In genomic region chr6:22792601-22793000, GRCm38 (mm10) we compare ENCODE assay signal across 26 mouse cellular contexts.
DNase-seq lines count a peak whose midpoint lies in the region; ATAC-seq and TF ChIP-seq lines count a peak whose summit lies in the region.
"Had no signal": no experiment of that assay in that cellular context is flagged by ENCODE, and none has a peak within 500 bp of the region (broad histone marks: within the 10 kb centered on the region; RNA-seq: fewer than 3 reads in every experiment).

No protein-coding gene starts in this region.

- peak overlapping the region; percentile 60 for H3K27ac ChIP-seq in forebrain, embryonic 12.5 days
- H3K27ac ChIP-seq in forebrain, postnatal 0 days (ENCODE audit: low read depth, low read length) = no peak overlapping the region
- peak overlapping the region; percentile 90; the same call in 1 of the 2 replicates for H3K27ac ChIP-seq in midbrain, embryonic 10.5 days (replicated peaks)
- H3K27ac ChIP-seq in midbrain, embryonic 16.5 days (ENCODE audit: low read length) = no peak overlapping the region
- peak overlapping the region; percentile 9; the same call in 1 of the 2 replicates for H3K27ac ChIP-seq in forebrain, embryonic 14.5 days (ENCODE audit: low read depth, low read length)
- H3K27ac ChIP-seq: embryonic facial prominence, embryonic 10.5 days; embryonic facial prominence, embryonic 13.5 days; gastrocnemius, adult 2 months had no signal

- no peak overlapping the region for H3K9ac ChIP-seq in forebrain, embryonic 12.5 days
- H3K9ac ChIP-seq in forebrain, postnatal 0 days = no peak overlapping the region
- H3K9ac ChIP-seq in midbrain, embryonic 16.5 days (ENCODE audit: low read depth, low read length) = no peak overlapping the region
- no peak overlapping the region for H3K9ac ChIP-seq in forebrain, embryonic 14.5 days (ENCODE audit: low read length)
- H3K9ac ChIP-seq: embryonic facial prominence, embryonic 13.5 days; hindbrain, embryonic 14.5 days had no signal

- H3K36me3 ChIP-seq in forebrain, embryonic 12.5 days (replicated peaks) = no peaks in the 10 kb centered on the region
- no peaks in the 10 kb centered on the region for H3K36me3 ChIP-seq in forebrain, postnatal 0 days (ENCODE audit: insufficient read depth)
- H3K36me3 ChIP-seq in midbrain, embryonic 10.5 days = no peaks in the 10 kb centered on the region
- H3K36me3 ChIP-seq in midbrain, embryonic 16.5 days (ENCODE audit: control insufficient read depth, insufficient read depth, low read length) = no peaks in the 10 kb centered on the region
- no peaks in the 10 kb centered on the region for H3K36me3 ChIP-seq in forebrain, embryonic 14.5 days (ENCODE audit: control insufficient read depth, insufficient read depth, low read length)
- H3K36me3 ChIP-seq: embryonic facial prominence, embryonic 10.5 days; embryonic facial prominence, embryonic 13.5 days; hindbrain, embryonic 10.5 days had no signal

- no peak for DNase-seq in forebrain, postnatal 0 days
- no peak for DNase-seq in midbrain, embryonic 10.5 days (ENCODE audit: low spot score)
- peak; percentile 45 for DNase-seq in Muller cell, postnatal 12 days (ENCODE audit: inconsistent ontology term)
- DNase-seq in forebrain, embryonic 14.5 days (ENCODE audit: low spot score) = no peak
- no peak for DNase-seq in adrenal gland, adult 18-20 months (ENCODE audit: low spot score in 2 of 2)
- DNase-seq: adrenal gland, adult 2 months; adrenal gland, postnatal 14 days; cerebellum, adult 11 months; cerebellum, adult 2 months; cerebellum, adult 9-11 months; cerebellum, postnatal 25 days; gastrocnemius, adult 2 months; gastrocnemius, postnatal 14 days; heart, adult 11 months; kidney, adult 2 months had no signal

- no peaks in the 10 kb centered on the region for H3K9me3 ChIP-seq in forebrain, embryonic 12.5 days
- H3K9me3 ChIP-seq in forebrain, postnatal 0 days (ENCODE audit: low read length) = no peaks in the 10 kb centered on the region
- no peaks in the 10 kb centered on the region for H3K9me3 ChIP-seq in midbrain, embryonic 10.5 days (replicated peaks)
- H3K9me3 ChIP-seq in midbrain, embryonic 16.5 days (replicated peaks; ENCODE audit: control insufficient read depth, low read length, poor library complexity, severe bottlenecking) = no peaks in the 10 kb centered on the region
- no peaks in the 10 kb centered on the region for H3K9me3 ChIP-seq in forebrain, embryonic 14.5 days (replicated peaks; ENCODE audit: control insufficient read depth, low read length)
- H3K9me3 ChIP-seq: embryonic facial prominence, embryonic 10.5 days; embryonic facial prominence, embryonic 13.5 days; hindbrain, embryonic 10.5 days had no signal

- no peak overlapping the region for H3K4me3 ChIP-seq in forebrain, embryonic 12.5 days (replicated peaks)
- H3K4me3 ChIP-seq in forebrain, postnatal 0 days (ENCODE audit: low read depth, low read length) = no peak overlapping the region
- H3K4me3 ChIP-seq in midbrain, embryonic 10.5 days = no peak overlapping the region
- H3K4me3 ChIP-seq in midbrain, embryonic 16.5 days (ENCODE audit: low read depth, low read length) = no peak overlapping the region
- no peak overlapping the region for H3K4me3 ChIP-seq in forebrain, embryonic 14.5 days (ENCODE audit: low read depth, low read length)
- H3K4me3 ChIP-seq: embryonic facial prominence, embryonic 10.5 days; embryonic facial prominence, embryonic 13.5 days; erythroblast, embryonic 14.5 days; gastrocnemius, adult 2 months; hindbrain, embryonic 10.5 days had no signal

- no peak for ATAC-seq in forebrain, embryonic 12.5 days (ENCODE audit: low FRiP score)
- ATAC-seq in forebrain, postnatal 0 days = no peak
- no peak for ATAC-seq in midbrain, embryonic 16.5 days
- ATAC-seq in forebrain, embryonic 14.5 days = no peak
- ATAC-seq: CD4-positive, CD25-positive, alpha-beta regulatory T cell, adult 4 months; intestine, postnatal 0 days; Patski had no signal

- H3K27me3 ChIP-seq in forebrain, embryonic 12.5 days = no peaks in the 10 kb centered on the region
- H3K27me3 ChIP-seq in forebrain, postnatal 0 days (ENCODE audit: insufficient read depth, low read length) = no peaks in the 10 kb centered on the region
- no peaks in the 10 kb centered on the region for H3K27me3 ChIP-seq in midbrain, embryonic 10.5 days (ENCODE audit: low read depth, poor library complexity, severe bottlenecking)
- no peaks in the 10 kb centered on the region for H3K27me3 ChIP-seq in midbrain, embryonic 16.5 days (ENCODE audit: control insufficient read depth, insufficient read depth, low read depth, low read length)
- H3K27me3 ChIP-seq in forebrain, embryonic 14.5 days (replicated peaks; ENCODE audit: control insufficient read depth, insufficient read depth, low read length) = no peaks in the 10 kb centered on the region
- H3K27me3 ChIP-seq: embryonic facial prominence, embryonic 13.5 days; Patski had no signal

- TF ChIP-seq CTCF in forebrain, postnatal 0 days (IDR thresholded peaks at IDR 0.05; ENCODE audit: low read depth) = no peak

- H3K4me2 ChIP-seq in forebrain, embryonic 12.5 days = no peak overlapping the region
- H3K4me2 ChIP-seq in forebrain, postnatal 0 days (ENCODE audit: low read depth) = no peak overlapping the region
- no peak overlapping the region for H3K4me2 ChIP-seq in midbrain, embryonic 16.5 days (ENCODE audit: low read length)
- no peak overlapping the region for H3K4me2 ChIP-seq in forebrain, embryonic 14.5 days (ENCODE audit: low read length)
- H3K4me2 ChIP-seq: embryonic facial prominence, embryonic 13.5 days; heart, embryonic 11.5 days; hindbrain, embryonic 14.5 days had no signal

- peaks cover 23% of the 10 kb centered on the region for H3K4me1 ChIP-seq in forebrain, embryonic 12.5 days
- H3K4me1 ChIP-seq in forebrain, postnatal 0 days (ENCODE audit: insufficient read depth) = 0 out of 2 replicates have a peak, but pooled peaks cover 3% of the 10 kb centered on the region
- peaks cover 39% of the 10 kb centered on the region for H3K4me1 ChIP-seq in midbrain, embryonic 10.5 days
- H3K4me1 ChIP-seq in midbrain, embryonic 16.5 days (ENCODE audit: control insufficient read depth, insufficient read depth, low read length) = peaks cover 18% of the 10 kb centered on the region
- peaks cover 16% of the 10 kb centered on the region for H3K4me1 ChIP-seq in forebrain, embryonic 14.5 days (ENCODE audit: control insufficient read depth, insufficient read depth, low read length)

- WGBS in forebrain, embryonic 12.5 days = 78% methylated on average over 3 of the region's 3 CpGs
- WGBS in forebrain, postnatal 0 days = 83% methylated on average over 3 of the region's 3 CpGs
- WGBS in midbrain, embryonic 10.5 days = 82% methylated on average over 3 of the region's 3 CpGs
- WGBS in midbrain, embryonic 16.5 days = 84% methylated on average over 3 of the region's 3 CpGs
- 83% methylated on average over 3 of the region's 3 CpGs for WGBS in forebrain, embryonic 14.5 days

Comparison
In these comparisons a context has a peak if more than half of its experiments do, and no peak if none do; other contexts are left out.
1. H3K27ac ChIP-seq: peak in forebrain, embryonic 12.5 days (single experiment), midbrain, embryonic 10.5 days (single experiment) and forebrain, embryonic 14.5 days (single experiment); none in forebrain, postnatal 0 days (single experiment) and midbrain, embryonic 16.5 days (single experiment).